Mouse (Mus musculus): Measurements from ENCODE around the gene Vps45.
"Not testable (repeated sequence)": the region's sequence is repeated elsewhere in the genome, so short reads cannot be mapped to it uniquely, and the experiment has no call there.

The Vps45 gene

DNA sequence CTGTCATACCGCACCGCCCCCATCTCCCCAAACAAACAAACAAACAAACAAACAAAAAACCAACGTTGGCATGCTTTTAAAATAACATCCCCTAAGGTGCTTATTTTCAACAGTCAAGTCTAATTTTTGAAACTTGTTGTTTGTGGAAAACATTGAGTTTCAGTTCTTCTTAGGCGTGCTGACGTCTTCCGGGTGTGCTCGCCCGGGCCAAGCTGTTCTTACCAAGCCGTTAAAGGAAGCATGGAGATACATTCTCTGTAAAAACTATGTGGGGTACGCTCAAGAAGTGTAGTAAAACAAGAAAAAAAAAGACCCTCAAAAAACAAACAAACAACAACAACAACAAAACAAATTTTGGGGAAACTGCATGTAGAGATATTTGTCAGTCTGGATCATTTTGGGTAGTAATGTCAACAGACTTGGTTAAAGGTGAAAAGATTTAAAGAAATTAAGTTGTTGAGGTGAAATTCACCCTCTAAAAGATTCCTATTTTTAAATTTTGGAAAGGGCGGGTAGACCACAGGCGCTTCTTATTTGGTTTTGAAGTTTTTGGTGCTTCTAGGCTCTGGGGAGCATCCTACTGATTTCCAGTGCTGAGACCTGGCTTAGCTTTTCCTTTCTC lies 85.9 kb downstream of the Vps45 start:
- DNase-seq (ENCODE audit: low spot score): no peak

- DNase-seq (ENCODE audit: low spot score): not testable (repeated sequence)
Measured at GRCm38 (mm10) chr3:95970661-95971060, 87.6 kb downstream of the Vps45 start.

DNA sequence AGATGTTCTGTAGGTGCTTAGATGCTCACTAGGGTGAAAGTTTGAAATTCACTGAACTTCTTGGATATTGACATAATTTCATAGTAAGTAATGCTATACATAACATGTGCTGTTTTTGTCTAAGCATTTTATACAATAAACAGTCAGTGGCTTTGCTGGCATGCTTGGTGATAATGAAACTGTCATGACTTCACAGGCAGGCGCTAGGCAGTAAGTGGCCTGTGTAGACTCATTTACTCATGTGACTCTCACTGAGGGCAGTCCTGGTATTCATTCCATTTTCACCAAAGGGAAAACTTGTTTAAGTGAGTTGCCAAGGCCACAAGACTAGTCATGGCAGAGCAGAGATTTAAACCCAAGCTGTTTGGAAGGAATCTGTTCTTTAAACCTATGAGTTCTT lies 89.0 kb downstream of the Vps45 start:
- no peak for DNase-seq (ENCODE audit: low spot score)

DNA sequence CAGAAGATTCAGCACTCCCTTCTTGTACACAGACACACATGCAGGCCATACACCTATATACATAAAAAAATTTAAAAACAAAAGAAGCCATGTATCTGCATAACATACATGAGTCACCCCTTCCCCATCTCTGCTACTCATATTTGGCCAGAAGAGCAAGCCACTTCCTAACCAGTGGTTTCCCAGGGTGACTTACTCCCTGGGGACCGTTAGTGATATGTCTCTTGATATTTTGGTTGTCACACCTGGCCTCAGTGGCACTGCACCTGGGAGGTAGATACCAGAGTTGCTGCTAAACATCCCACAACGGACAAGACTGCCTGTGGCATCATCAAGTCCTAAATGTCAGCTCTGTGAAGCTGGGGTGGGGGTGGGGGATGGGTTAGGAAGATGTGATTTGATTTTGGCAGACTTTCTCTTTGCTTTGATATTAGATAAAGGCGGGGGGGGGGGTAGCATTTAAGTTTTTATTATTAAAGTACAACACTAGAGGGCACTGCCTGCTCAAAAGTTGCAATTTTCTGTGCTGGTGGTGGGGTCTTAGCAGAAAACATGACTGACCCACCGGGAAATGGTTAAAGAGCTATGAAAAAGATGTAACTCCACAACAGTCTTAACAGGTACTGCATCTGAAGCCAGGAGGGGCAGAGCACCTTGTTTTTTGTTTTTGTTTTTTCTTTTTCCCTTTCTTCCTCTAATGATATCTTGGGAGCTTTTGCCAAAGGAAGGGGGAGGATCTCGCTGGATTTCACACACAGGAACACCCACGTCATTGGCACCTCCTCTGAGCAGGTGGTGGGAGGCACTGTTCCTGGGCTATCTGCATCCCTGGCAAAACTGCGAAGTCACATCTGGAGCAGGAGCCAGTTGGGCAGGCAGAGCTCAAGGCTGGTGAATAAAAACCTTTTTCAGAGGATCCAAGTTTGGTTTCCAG lies 92.5 kb downstream of the Vps45 start:
- DNase-seq (ENCODE audit: low spot score): peak; percentile 73

DNA sequence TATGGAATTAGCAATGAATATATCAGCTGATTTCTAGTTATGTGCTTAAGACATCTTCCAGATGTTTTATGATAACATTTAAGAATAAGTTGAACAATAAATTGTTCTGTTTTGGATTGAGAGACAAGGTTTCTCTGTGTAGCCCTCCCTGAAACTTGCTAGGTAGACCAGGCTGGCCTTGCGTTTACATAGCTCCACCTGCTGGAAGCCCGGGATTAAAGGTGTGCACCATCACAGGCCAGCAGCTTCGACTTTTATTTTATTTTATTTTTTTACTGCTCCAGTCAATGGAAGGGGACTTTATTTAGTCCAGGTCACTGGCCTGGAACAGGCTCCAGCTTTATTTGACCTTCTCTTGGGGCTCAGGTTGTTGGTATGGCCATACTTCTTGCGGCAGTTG lies 94.6 kb downstream of the Vps45 start:
- peak; percentile 47 for DNase-seq (ENCODE audit: low spot score)

- peak; percentile 52 for DNase-seq (ENCODE audit: low spot score)
Measured at GRCm38 (mm10) chr3:95963230-95963629, 95.0 kb downstream of the Vps45 start.

DNA sequence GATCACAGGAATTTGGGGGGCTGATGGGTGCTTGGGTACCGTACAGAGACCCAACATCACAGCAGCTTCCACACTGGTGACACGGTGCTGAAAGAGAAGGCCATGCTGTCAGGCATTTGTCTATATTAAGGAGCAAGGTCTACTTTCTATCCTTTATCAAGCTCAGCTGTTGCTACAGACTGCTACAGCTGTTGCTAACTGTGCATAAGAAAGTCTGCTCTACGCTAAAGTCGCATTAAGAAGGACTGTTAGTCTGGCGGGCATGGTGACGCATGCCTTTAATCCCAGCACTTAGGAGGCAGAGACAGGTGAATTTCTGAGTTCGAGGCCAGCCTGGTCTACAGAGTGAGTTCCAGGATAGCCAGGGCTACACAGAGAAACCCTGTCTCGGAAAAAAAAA lies 96.1 kb downstream of the Vps45 start:
- not testable (repeated sequence) for DNase-seq (ENCODE audit: low spot score)

DNA sequence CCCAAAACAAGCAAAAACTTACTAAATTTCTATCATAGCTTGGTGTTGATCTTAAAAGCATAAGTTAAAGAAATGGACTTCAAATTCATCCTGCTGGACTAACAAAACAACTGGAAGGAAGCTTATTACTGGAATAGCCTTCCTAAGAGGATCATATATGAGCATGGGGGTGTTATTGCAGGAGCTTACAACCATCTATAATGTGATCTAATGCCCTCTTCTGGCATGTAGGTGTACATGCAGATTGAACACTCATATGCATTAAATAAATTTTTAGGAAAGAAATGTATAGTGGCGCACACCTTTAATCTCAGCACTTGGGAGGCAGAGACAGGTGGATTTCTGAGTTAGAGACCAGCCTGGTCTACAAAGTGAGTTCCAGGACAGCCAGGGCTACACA lies 98.5 kb downstream of the Vps45 start:
- no peak for DNase-seq (ENCODE audit: low spot score)

- DNase-seq (ENCODE audit: low spot score): peak; percentile 68
Measured at GRCm38 (mm10) chr3:95959082-95959481, 99.2 kb downstream of the Vps45 start.

DNA sequence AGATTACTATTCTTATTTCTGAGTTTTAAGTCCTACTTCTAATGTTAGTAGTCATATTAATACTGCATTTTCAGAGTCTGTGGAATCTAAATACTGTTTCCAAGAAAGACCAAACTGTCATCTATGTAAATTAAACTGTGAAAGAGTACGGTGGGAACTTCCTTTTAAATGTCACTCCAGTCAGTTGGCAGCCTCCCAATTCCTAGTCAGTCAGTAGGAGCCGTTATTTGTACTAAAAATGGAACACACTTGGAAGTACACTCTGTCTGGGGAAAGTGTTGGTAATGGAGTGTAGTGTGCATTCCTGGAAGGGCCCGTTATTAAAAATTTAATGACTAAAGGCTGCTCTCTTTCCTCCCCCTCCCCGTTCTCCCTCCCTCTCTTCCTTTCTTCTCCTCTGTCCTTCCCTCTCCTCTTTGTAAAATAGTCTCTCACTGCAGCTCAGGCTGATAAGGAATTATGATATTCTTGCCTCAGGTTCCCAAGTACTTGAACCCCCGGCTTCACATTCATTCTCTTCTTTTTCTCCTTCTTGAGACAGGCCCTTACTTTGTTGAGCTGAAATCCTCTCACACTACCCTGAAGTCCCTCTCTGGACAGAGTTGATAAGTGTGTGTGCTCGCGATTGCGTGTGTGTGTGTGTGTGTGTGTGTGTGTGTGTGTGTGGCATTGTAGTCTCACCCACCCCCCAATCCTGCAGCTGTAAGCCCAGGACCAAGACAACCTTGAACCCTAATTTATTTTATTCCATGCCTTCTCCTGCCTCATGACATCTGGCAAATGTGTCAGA lies 100.7 kb downstream of the Vps45 start:
- no peak for DNase-seq (ENCODE audit: low spot score)

GRCm38 (mm10) chr3:95955318-95955717 lies 102.9 kb downstream of the Vps45 start:
- no peak for DNase-seq (ENCODE audit: low spot score)

- DNase-seq (ENCODE audit: low spot score): not testable (repeated sequence)
Measured at GRCm38 (mm10) chr3:95954648-95955173, 103.6 kb downstream of the Vps45 start.

DNA sequence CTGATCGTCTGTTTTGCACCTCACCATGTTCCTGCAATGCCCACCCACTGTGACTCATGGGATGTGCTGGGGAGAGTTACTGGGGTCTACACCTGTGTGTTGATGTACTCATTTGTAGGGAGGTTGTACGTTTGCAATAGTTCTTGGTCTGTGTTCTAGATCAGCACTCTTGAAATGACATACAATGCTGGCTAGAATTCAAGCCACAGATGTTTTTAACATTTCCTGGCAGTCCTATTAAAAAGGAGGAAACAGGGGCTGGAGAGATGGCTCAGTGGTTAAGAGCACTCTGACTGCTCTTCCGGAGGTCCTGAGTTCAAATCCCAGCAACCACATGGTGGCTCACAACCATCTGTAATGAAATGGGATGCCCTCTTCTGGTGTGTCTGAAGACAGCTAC lies 104.7 kb downstream of the Vps45 start:
- no peak for DNase-seq (ENCODE audit: low spot score)

GRCm38 (mm10) chr3:95953023-95953422 lies 105.2 kb downstream of the Vps45 start:
- no peak for DNase-seq (ENCODE audit: low spot score)

DNA sequence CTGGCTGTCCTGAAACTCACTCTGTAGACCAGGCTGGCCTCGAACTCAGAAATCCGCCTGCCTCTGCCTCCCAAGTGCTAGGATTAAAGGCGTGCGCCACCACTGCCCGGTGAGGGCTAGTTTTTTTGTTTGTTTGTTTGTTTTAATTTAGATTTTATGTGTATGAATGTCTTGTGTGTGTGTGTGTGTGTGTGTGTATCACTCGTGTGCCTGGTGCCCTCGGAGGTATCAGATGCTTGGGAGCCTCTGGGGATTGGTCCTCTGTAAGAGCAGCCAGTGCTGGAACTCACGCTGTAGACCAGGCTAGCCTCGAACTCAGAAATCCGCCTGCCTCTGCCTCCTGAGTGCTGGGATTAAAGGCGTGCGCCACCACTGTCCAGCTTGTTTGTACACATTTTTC lies 106.7 kb downstream of the Vps45 start:
- DNase-seq (ENCODE audit: low spot score): not testable (repeated sequence)

DNA sequence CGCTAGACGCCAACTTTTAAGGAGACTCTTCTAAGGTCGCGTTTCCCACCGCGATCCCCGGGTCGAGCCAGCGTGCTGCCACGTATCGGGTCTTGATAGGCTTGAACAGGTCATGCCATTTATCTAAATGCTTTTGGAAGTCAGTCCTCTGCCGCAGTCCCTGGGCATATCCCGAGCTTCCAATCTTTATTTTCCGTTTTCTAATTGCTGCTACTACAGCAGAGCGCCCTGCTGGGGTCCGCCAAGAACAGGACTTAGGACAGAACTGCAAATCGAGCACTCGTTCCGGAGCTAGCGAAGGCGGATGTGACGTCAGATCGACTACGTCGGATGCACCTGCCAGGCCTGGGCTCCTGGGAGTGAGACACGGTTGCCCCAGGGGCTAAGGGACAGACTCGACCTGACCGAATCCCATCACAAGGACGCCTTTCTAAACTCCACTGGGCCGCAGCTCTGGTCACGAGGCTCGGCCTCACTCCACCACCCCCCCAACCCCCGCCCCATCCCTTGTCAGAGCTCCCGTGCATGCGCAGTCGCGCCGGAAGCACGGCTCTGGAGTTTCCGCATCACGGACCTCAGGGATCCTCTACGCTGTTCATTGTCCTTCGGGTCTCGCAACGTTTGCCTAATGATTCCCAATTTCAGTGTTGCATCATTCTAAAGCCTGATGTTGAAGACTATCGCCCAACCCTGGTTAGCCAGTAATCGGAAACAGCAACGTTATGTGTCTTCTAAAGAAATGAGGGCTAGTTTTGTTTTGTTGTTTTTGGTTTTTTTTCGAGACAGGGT lies 107.3 kb downstream of the Vps45 start:
- peak; percentile 94 for DNase-seq (ENCODE audit: low spot score)
